Mouse (Mus musculus) lung, adult 2 months (tissue): ENCODE results near the gene Psmc3ip.

Experiments
- CTCF ChIP-seq: fragments of 200-500 bp; IDR thresholded peaks from 2 replicates; pipeline ENCODE4 v1.5.1; 2011; ENCODE audit warnings: mild to moderate bottlenecking, low read length, control low read depth; ENCODE audit not compliant: insufficient read depth
- POLR2A ChIP-seq: fragments of 200-500 bp; IDR thresholded peaks from 2 replicates; pipeline ENCODE4 v1.6.1; 2011; ENCODE audit warnings: low read depth, mild to moderate bottlenecking, control low read depth, low read length, borderline replicate concordance; ENCODE audit errors: extremely low read depth

DNA sequence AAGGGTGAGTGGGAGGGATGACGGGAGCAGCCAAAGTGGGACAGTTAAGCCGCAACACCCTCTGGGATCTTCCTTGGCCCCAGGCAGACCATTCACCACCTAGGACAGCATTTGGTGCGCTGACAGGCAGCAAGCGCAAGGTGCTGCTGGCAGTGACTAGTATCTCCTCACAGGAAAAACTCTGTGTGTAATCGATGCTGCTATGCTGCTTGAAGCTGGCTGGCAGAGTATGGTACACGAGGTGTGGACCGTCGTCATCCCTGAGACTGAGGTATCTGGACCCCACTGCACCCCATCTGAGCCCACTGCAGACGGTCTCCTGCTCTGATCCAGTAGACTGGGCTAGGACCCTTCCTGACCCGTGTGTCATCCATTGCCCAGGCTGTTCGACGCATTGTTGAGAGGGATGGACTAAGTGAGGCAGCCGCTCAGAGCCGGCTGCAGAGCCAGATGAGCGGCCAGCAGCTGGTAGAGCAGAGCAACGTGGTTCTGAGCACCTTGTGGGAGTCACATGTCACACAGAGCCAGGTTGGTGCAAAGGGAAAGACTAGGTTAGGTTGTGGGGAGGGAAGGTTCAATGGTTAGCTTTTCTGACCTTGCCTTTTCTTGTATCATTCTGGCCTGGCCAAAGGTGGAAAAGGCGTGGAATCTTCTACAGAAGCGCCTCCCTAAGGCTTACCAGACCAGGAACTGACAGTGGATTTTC lies 9.5 kb downstream of the Psmc3ip start:
- no peak for TF ChIP-seq CTCF
- TF ChIP-seq POLR2A: no peak
